Mouse (Mus musculus) left cerebral cortex, adult 9 months (tissue): Measurements from ENCODE around the gene Myh3.

Source experiments
- DNase-seq, 2 experiments: peaks; one replicate each; pipeline ENCODE4 v3.0.0; 2022; ENCODE audit warnings: low spot score in 2 of 2

Gene Myh3

GRCm38 (mm10) chr11:67078000-67078399 lies at the start of gene Myh3:
Myh3 (plus strand) TSS chr11:67078300.
- no peak for DNase-seq

GRCm38 (mm10) chr11:67030904-67031602 lies 47.0 kb upstream of the Myh3 start:
- no peak for DNase-seq

- DNase-seq = no peak
Observed at GRCm38 (mm10) chr11:67031603-67031915, 46.5 kb upstream of the Myh3 start.

GRCm38 (mm10) chr11:67034775-67035485 lies 43.2 kb upstream of the Myh3 start:
- no peak for DNase-seq

GRCm38 (mm10) chr11:67036229-67036628 lies 41.9 kb upstream of the Myh3 start:
- DNase-seq = no peak

GRCm38 (mm10) chr11:67036892-67037291 lies 41.2 kb upstream of the Myh3 start:
- DNase-seq = no peak

GRCm38 (mm10) chr11:67039799-67040198 lies 38.3 kb upstream of the Myh3 start:
- no peak for DNase-seq

GRCm38 (mm10) chr11:67040483-67040882 lies 37.6 kb upstream of the Myh3 start:
- no peak for DNase-seq

- DNase-seq = no peak
Observed at GRCm38 (mm10) chr11:67043007-67043406, 35.1 kb upstream of the Myh3 start.

GRCm38 (mm10) chr11:67044959-67045358 lies 33.1 kb upstream of the Myh3 start:
- no peak for DNase-seq

GRCm38 (mm10) chr11:67047199-67047598 lies 30.9 kb upstream of the Myh3 start:
- no peak for DNase-seq

GRCm38 (mm10) chr11:67048496-67048895 lies 29.6 kb upstream of the Myh3 start:
- no peak for DNase-seq

- no peak for DNase-seq
Observed at GRCm38 (mm10) chr11:67049256-67049655, 28.8 kb upstream of the Myh3 start.

- DNase-seq = no peak
Observed at GRCm38 (mm10) chr11:67051676-67052320, 26.3 kb upstream of the Myh3 start.

- DNase-seq = peak; percentile 68 to 87
Observed at GRCm38 (mm10) chr11:67052321-67052952, 25.7 kb upstream of the Myh3 start, which contains the start of the genes Adprm and Sco1. Adprm (minus strand) TSS chr11:67052594. Sco1 (plus strand) TSS chr11:67052670.

- no peak for DNase-seq
Observed at GRCm38 (mm10) chr11:67054754-67055365, 23.2 kb upstream of the Myh3 start.

GRCm38 (mm10) chr11:67061311-67061710 lies 16.8 kb upstream of the Myh3 start:
- no peak for DNase-seq

GRCm38 (mm10) chr11:67062726-67063125 lies 15.4 kb upstream of the Myh3 start:
- DNase-seq = peak in 1 of 2 experiments; percentile 25

- no peak for DNase-seq
Observed at GRCm38 (mm10) chr11:67067741-67068140, 10.4 kb upstream of the Myh3 start.

GRCm38 (mm10) chr11:67072615-67073130 lies 5.4 kb upstream of the Myh3 start:
- DNase-seq = no peak

- DNase-seq = no peak
Observed at GRCm38 (mm10) chr11:67075036-67075435, 3.1 kb upstream of the Myh3 start.

- DNase-seq = no peak
Observed at GRCm38 (mm10) chr11:67076781-67077180, 1.3 kb upstream of the Myh3 start.
